Mouse (Mus musculus) kidney, embryonic 14.5 days (tissue): ENCODE results near the gene Klf14. TPM values are rescaled to one million over a fixed set of nuclear protein-coding genes. Genes with fewer than 3 reads are reported as not detected.

ENCODE experiments used
- ATAC-seq: fragments of 200-750 bp; cut with Nextera tagmentation; 2 replicates; pipeline ENCODE4 v1.8.0; 2017; ENCODE audit warnings: moderate number of reproducible peaks, mild to moderate bottlenecking, moderate TSS enrichment, moderate library complexity; ENCODE audit not compliant: low FRiP score, low TSS enrichment
- H3K27ac ChIP-seq: fragments of 300-500 bp; sonication (generic); 2 replicates; pipeline ENCODE4 v1.5.1; 2014; ENCODE audit warnings: low read depth, mild to moderate bottlenecking, low read length, moderate library complexity, mixed read lengths
- H3K27me3 ChIP-seq: fragments of 300-500 bp; sonication (generic); 2 replicates; pipeline ENCODE4 v1.6.1; 2014; ENCODE audit warnings: mild to moderate bottlenecking, low read length; ENCODE audit not compliant: control insufficient read depth, insufficient read depth
- H3K36me3 ChIP-seq: fragments of 300-500 bp; sonication (generic); 2 replicates; pipeline ENCODE4 v1.6.1; 2014; ENCODE audit warnings: low read length, mixed read lengths; ENCODE audit not compliant: control insufficient read depth, insufficient read depth
- H3K4me1 ChIP-seq: fragments of 300-500 bp; sonication (generic); 2 replicates; pipeline ENCODE4 v1.6.1; 2014; ENCODE audit warnings: low read length, mixed read lengths; ENCODE audit not compliant: control insufficient read depth, insufficient read depth
- H3K4me2 ChIP-seq: fragments of 300-500 bp; sonication (generic); replicated peaks from 2 replicates; pipeline ENCODE4 v1.6.1; 2014; ENCODE audit warnings: low read depth, mild to moderate bottlenecking, low read length
- H3K4me3 ChIP-seq: fragments of 300-500 bp; sonication (generic); 2 replicates; pipeline ENCODE4 v1.5.1; 2014; ENCODE audit warnings: mild to moderate bottlenecking, low read length
- H3K9ac ChIP-seq: fragments of 300-500 bp; sonication (generic); 2 replicates; pipeline ENCODE4 v1.6.1; 2014; ENCODE audit warnings: low read depth, mild to moderate bottlenecking, low read length, moderate library complexity
- H3K9me3 ChIP-seq: fragments of 300-500 bp; sonication (generic); 2 replicates; pipeline ENCODE4 v1.6.1; 2016; ENCODE audit warnings: low read length; ENCODE audit not compliant: control insufficient read depth
- WGBS: fragments of 180-500 bp; shearing (Covaris S2); extraction: QIAGEN DNeasy Blood & Tissue Kit; methylation state at CpG from one replicate; pipeline ENCODE4 v1.1.7; 2014; 5-methylcytosine and 5-hydroxymethylcytosine counted together
- polyA plus RNA-seq: library from polyadenylated mRNA; unstranded; fragments of >200 nt; fragmentation: Nextera tagmentation; extraction: Ambion mirVana; gene quantifications from 2 replicates; pipeline ENCODE4 v1.2.1, GENCODE M21; 2014

Gene Klf14
- polyA plus RNA-seq, 1 experiment from 2014 or later: 4.3 TPM

DNA sequence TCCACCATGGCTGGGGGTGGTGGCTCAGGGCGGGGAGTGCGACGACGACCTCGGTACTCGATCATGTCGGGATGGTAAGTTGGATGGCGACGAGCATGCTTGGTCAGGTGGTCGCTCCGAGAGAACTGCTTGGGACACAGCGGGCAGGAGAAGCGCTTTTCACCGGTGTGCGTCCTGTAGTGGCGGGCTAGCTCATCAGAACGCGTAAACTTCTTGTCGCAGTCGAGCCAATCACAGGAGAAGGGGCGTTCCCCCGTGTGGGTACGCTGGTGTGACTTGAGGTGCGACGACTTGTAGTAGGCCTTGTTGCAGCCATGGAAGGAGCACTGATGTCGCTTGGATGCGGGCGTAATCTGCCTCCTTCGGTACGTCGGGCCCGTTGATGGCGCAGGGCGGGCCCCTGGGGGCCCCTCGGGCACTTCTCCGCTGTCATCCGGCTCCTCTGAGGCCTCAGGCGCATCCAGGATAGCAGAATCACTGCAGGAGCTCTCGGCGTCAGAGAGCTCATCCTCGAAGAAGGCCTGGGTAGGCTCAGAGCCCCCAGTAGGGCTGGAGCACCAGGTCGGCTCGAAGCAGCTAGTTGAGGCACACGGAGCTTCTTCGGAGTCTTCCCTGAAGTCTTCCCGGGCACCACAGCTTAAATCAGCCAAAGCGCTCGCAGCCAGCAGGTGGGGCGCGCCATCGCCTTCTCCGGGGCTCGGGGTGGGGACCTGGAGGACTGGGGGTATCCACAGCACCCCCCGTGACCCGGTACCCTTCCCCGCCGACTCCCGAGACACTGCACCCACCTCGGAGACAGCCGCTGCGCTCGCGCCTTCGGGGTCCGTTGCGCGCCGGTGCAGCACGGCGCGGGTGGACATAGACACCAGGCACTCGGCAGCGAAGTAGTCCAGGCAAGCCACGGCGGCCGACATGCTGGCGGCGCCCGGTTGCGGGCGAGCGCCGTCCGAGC lies 818 bp downstream of the Klf14 start:
- H3K4me2 ChIP-seq: peak overlapping the region; percentile 62
- H3K4me3 ChIP-seq: peak overlapping the region; percentile 54
- H3K9me3 ChIP-seq: peaks cover 30% of the 10 kb centered on the region
- peaks cover 36% of the 10 kb centered on the region for H3K27me3 ChIP-seq
- peak; percentile 32; the same call in 1 of the 2 replicates for ATAC-seq
- no peak overlapping the region for H3K9ac ChIP-seq
- H3K4me1 ChIP-seq: no peaks in the 10 kb centered on the region
- WGBS: 4% methylated on average over 84 of the region's 84 CpGs
- no peaks in the 10 kb centered on the region for H3K36me3 ChIP-seq
- H3K27ac ChIP-seq: no peak overlapping the region

- 18% methylated on average over 5 of the region's 5 CpGs for WGBS
Observed at GRCm38 (mm10) chr6:30939264-30939663, 19.6 kb downstream of the Klf14 start.

GRCm38 (mm10) chr6:30922821-30923220 lies 36.1 kb downstream of the Klf14 start:
- Histone ChIP-seq H3K9me3 (no peaks in the 10 kb centered on the region), H3K4me1 (peaks cover 3% of the 10 kb centered on the region), H3K9ac (no peak overlapping the region), H3K36me3 (no peaks in the 10 kb centered on the region), H3K4me2 (no peak overlapping the region), H3K27me3 (no peaks in the 10 kb centered on the region), H3K27ac (no peak overlapping the region), H3K4me3 (no peak overlapping the region)
- ATAC-seq: no peak
- WGBS: 47% methylated on average over 2 of the region's 2 CpGs

More at GRCm38 (mm10) chr6:30939264-30939663, 19.6 kb downstream of the Klf14 start:
- Histone ChIP-seq H3K4me2 (no peak overlapping the region), H3K36me3 (no peaks in the 10 kb centered on the region), H3K27me3 (no peaks in the 10 kb centered on the region), H3K4me3 (no peak overlapping the region), H3K27ac (no peak overlapping the region), H3K9me3 (no peaks in the 10 kb centered on the region), H3K4me1 (no peaks in the 10 kb centered on the region), H3K9ac (no peak overlapping the region)
- ATAC-seq: 0 out of 2 replicates have a peak, but pooled peaks have one; percentile 55

DNA sequence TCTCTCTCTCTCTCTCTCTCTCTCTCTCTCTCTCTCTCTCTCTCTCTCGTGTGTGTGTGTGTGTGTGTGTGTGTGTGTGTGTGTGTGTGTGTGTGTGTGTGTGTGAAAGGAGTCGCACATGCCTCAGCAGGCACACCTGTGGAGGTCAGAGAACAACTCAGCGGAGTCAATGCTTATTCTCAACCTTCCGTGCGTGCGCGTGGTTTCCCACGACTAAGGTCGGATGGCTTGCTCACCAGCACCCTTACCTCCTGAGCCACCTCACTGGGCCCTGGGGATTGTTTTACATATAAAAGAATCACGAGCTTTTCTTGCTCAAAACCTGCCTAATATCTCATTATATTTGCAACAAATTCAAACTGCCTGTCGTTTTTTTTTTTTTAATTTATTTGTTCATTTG lies 37.1 kb downstream of the Klf14 start:
- no peak overlapping the region for H3K9ac ChIP-seq
- H3K27ac ChIP-seq: no peak overlapping the region
- no peak for ATAC-seq
- no peak overlapping the region for H3K4me3 ChIP-seq
- no peaks in the 10 kb centered on the region for H3K9me3 ChIP-seq
- H3K36me3 ChIP-seq: no peaks in the 10 kb centered on the region
- peaks cover 3% of the 10 kb centered on the region for H3K4me1 ChIP-seq
- H3K4me2 ChIP-seq: no peak overlapping the region
- H3K27me3 ChIP-seq: no peaks in the 10 kb centered on the region
- WGBS: 41% methylated on average over 10 of the region's 11 CpGs

- Histone ChIP-seq H3K4me1 (peaks cover 3% of the 10 kb centered on the region), H3K27me3 (no peaks in the 10 kb centered on the region), H3K36me3 (no peaks in the 10 kb centered on the region), H3K4me2 (peak overlapping the region; percentile 33), H3K9ac (no peak overlapping the region), H3K4me3 (peak overlapping the region; percentile 13; the same call in 1 of the 2 replicates), H3K9me3 (no peaks in the 10 kb centered on the region), H3K27ac (no peak overlapping the region)
- 0 out of 2 replicates have a peak, but pooled peaks have one; percentile 64 for ATAC-seq
- WGBS: 35% methylated on average over 21 of the region's 21 CpGs
Observed at GRCm38 (mm10) chr6:30920834-30921675, 37.8 kb downstream of the Klf14 start.

GRCm38 (mm10) chr6:30915473-30915872 lies 43.4 kb downstream of the Klf14 start, which contains the start of gene Tsga13:
Gene Tsga13 (minus strand): TSS chr6:30915573.
- no peak within 1 kb of the TSS for H3K4me3 ChIP-seq
- H3K27me3 ChIP-seq: no peaks in the 10 kb centered on the region
- H3K27ac ChIP-seq: no peak within 1 kb of the TSS
- no peak within 1 kb of the TSS for H3K9ac ChIP-seq
- WGBS: 89% methylated on average over 2 of the region's 2 CpGs
- ATAC-seq: no peak
- no peak within 1 kb of the TSS for H3K4me2 ChIP-seq
- H3K4me1 ChIP-seq: no peaks in the 10 kb centered on the region
- H3K36me3 ChIP-seq: no peaks in the 10 kb centered on the region
- H3K9me3 ChIP-seq: no peaks in the 10 kb centered on the region

DNA sequence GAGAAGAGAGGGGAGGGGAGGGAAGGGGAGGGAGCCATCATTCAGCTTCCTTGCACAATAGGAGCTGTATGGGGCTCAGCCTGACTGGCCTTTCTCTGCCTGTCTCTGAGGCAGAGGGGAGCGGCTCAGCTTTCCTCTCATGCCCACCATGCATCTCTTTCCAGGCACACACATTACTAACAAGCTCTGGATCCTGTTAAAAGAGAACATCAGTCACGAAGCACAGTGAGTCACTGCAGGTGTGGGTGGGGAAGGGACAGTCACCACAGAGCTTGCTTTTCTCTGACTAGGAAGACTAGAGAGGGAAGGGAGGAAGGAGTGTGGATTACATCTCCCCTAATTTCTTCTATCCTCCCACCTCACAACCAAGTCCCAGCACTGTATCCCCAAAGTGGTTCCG lies 50.9 kb downstream of the Klf14 start:
- no peak overlapping the region for H3K9ac ChIP-seq
- no peaks in the 10 kb centered on the region for H3K36me3 ChIP-seq
- H3K27ac ChIP-seq: no peak overlapping the region
- no peaks in the 10 kb centered on the region for H3K9me3 ChIP-seq
- 60% methylated on average over 3 of the region's 3 CpGs for WGBS
- H3K4me1 ChIP-seq: no peaks in the 10 kb centered on the region
- H3K27me3 ChIP-seq: no peaks in the 10 kb centered on the region
- H3K4me3 ChIP-seq: no peak overlapping the region
- H3K4me2 ChIP-seq: no peak overlapping the region
- ATAC-seq: no peak
